Mouse (Mus musculus): ENCODE data around the gene Tmem140.

Tmem140 gene

GRCm38 (mm10) chr6:34862791-34863403 is at the start of gene Tmem140:
TSS of gene Tmem140 (plus strand) at chr6:34863146.
- peak; percentile 72 for DNase-seq

GRCm38 (mm10) chr6:34824406-34824805 is 38.5 kb upstream of the Tmem140 start:
- no peak for DNase-seq

DNA sequence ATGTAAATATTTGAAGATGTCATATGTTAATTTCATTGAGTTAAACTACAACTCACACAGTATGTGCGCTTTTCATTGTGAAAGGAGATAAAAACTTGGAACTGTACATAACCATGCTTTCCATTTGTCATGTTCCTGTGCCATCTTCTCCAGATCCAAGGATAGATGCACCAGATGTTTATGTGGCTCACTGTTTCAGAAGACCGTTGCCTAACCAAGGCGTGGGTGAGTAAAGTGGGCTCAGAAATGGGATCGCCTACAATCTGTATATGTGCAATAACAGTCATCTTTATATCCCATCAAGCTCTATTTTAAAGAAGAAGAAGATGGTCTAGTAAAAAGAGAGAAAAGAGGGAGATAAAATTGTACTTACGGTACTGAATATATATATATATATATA is 30.6 kb upstream of the Tmem140 start:
- no peak for DNase-seq

- no peak for DNase-seq
Observed at GRCm38 (mm10) chr6:34861546-34862053, 1.3 kb upstream of the Tmem140 start.

DNA sequence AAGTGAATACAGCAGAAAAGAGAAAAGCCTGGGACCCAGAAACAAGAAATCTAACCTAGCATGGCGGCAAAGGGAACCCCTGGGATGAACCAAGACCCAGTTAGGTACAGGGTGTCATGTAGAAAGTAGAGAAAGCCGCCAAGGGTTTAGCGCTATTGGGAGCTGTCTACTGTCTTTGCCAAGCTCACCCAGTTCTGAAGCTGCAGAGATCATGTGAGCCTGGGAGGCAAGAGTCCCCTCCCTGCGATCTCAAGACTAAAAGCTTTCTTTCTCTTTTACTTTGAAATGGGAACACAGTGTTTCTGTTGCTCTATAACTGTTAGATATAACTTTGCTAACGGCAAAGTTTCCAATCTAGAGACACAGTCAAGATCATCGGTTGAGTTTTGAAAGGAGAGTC is 565 bp upstream of the Tmem140 start:
- DNase-seq, result no peak

GRCm38 (mm10) chr6:34863786-34864514 is 1.0 kb downstream of the Tmem140 start:
- no peak for DNase-seq

GRCm38 (mm10) chr6:34865213-34865612 is 2.3 kb downstream of the Tmem140 start:
- peak; percentile 53 for DNase-seq

DNA sequence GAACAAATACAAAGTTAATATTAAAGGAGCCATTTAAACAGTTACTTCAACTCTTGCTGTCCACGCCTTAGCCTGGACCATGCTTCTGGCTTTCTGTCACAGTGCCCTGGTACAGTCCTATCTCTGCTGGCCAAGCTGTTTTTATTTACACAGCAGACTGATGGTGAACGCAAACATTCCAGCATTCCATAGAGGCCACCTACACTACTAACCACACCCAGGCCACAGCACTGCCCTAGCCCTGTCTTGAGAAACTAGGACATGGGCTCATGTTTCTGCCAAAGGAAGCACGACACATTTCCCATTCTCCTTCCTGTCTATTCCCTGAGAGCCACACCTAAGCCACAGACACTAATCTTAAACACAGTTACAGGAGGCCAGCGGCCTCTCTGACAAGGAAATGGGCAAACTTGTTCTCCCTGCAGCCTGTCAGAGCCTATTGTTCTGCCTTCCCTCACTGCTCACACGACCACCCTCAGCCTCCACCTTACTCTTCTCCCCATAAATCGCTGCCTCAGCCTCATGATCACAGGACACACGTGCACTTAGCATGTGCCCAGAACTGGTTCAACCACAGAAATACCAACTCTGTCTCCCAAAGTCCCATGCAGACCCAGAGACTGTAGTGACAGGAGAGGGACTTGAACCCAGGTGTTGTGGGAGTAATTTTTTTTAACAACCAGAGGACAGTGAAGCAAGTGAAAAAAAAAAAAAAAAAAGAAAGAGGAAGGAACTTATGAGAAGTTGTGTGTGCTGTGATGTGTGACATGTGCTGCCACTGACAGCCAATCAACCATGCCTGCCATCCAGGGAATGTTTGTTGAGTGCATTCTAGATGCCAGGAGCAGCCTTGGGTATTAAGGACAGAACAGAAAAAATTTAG is 3.0 kb downstream of the Tmem140 start:
- peak; percentile 71 for DNase-seq

- DNase-seq, result no peak
Observed at GRCm38 (mm10) chr6:34866786-34867185, 3.8 kb downstream of the Tmem140 start.

GRCm38 (mm10) chr6:34867301-34867994 is 4.5 kb downstream of the Tmem140 start:
- DNase-seq, result no peak

GRCm38 (mm10) chr6:34867995-34868350 is 5.0 kb downstream of the Tmem140 start:
- DNase-seq, result no peak

GRCm38 (mm10) chr6:34868507-34869217 is 5.7 kb downstream of the Tmem140 start:
- DNase-seq, result no peak

- DNase-seq, result peak; percentile 56
Observed at GRCm38 (mm10) chr6:34869225-34869915, 6.4 kb downstream of the Tmem140 start.

DNA sequence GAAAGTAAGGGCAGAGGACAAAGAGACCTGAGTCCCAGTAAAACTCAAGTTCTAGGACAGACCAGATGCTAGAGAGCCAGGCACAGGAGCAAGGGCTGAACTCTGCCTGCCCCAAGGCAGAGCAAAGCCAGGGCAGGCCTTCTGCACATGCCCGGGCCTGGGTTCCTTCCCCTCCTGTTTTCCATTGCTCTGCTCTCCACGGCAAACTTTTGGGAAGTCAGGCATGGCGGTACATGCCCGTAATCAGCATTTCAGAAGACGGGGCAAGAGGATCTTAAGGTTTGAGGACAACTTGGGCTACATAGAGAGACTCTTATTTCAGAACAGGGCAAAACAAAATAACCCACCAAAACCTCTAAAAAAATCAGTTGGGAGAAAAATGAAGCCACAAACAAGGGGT is 7.2 kb downstream of the Tmem140 start:
- no peak for DNase-seq

GRCm38 (mm10) chr6:34870724-34871123 is 7.8 kb downstream of the Tmem140 start:
- DNase-seq, result no peak

DNA sequence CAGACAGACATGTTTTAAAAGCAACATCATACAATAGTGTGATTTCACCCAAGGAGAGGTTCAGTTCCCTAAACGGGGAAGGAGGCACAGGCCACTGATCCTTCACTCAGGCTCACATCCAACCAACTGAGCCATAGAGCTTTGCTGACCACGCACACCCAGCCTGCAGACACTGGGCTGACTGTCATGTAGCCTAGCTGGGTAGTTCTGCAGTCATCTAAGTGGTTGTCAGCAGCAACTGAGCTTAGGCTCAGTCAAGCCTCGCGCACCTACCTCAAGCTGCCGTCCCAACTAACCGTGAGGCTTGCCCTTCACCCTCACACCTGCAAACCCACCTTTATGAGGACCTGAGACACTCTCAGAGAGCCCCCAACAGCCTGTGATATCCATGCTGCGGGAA is 9.0 kb downstream of the Tmem140 start:
- no peak for DNase-seq

- no peak for DNase-seq
Observed at GRCm38 (mm10) chr6:34872871-34873270, 9.9 kb downstream of the Tmem140 start.

DNA sequence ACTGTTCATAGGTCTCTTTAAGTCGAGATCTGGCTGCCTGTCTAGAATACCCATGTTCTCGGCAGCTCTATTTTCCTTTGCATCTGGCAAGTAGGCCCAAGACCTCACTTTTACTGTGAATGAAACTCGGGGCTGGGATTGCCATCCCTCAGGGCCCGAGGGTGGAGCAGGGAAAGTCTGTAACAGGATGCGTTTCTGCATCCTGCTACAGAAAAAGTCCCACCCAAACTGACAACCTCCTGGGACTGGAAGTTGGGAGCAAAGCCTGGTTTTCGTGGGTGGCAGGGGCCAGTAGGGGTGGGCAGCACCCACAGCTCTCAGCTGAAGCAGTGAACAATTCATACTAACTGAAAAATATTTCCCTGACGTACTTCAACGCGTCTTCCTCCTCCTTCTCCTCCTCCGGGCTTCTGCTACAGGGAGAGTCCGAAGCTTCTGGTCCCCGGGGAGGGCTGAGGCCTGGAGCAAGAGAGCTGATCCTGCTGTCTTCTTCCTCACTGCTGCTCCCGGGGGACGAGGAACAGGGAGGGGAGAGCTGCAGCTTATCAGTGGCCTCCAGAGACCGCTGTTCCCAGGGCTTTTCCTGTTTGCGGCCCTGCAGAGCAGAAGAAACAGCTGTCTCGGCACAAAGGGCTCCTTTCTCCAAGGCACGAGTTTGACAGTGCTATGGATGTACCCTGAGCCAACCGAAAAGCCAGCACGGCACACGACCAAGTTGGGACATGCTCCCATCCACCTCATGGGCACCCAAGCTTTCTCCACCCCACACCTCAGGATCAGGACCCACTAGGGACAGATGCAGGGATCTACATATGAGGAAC is 11.4 kb downstream of the Tmem140 start:
- peak; percentile 87 for DNase-seq

DNA sequence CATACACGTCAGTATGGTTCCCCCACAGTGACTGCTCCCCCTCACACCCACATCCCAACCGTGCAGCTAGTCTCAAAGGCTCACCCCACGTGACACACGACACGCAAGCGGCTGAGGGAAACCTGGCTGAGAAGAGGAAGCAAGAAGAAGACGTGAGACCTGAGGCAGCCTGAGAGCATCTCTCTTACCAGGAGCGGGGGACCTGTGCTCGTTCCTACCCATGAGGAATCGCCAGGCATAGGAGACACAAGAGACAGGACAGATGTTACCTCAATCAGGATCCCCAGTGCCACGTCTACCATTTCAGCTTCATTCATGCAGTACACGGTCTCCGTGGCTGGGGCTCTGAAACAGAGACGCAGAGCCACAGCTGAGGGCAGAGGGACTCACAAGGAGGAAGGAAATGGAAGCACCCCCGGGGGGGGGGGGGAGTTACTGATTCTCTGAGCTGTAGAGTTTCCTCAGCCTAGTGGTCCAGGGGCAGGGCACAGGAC is 12.4 kb downstream of the Tmem140 start:
- peak; percentile 49 for DNase-seq

Data from kidney, postnatal 14 days (tissue).